Mouse (Mus musculus) retina, embryonic 14.5 days (tissue): ENCODE results near the gene Olfr96.

Experiments
- DNase-seq: peaks from one replicate; pipeline ENCODE4 v3.0.0-alpha.2; 2015; ENCODE audit warnings: low spot score

Olfr96 gene

GRCm38 (mm10) chr17:37270702-37271092, 50.8 kb downstream of the Olfr96 start:
- no peak for DNase-seq

- DNase-seq, result no peak
These were observed 55.8 kb downstream of the Olfr96 start for GRCm38 (mm10) chr17:37275626-37276248.
